Mouse (Mus musculus): Measurements from ENCODE around the gene Cadm3.

Gene Cadm3

GRCm38 (mm10) chr1:173357799-173358198 is 9.7 kb downstream of the Cadm3 start:
- no peak for DNase-seq

- no peak for DNase-seq
Observed at GRCm38 (mm10) chr1:173356699-173357098, 10.8 kb downstream of the Cadm3 start.

GRCm38 (mm10) chr1:173355107-173355846 is 12.2 kb downstream of the Cadm3 start:
- no peak for DNase-seq

- DNase-seq, result no peak
Observed at GRCm38 (mm10) chr1:173350372-173350957, 17.0 kb downstream of the Cadm3 start, which contains the start of gene Aim2. Aim2 (plus strand) TSS chr1:173350879.

GRCm38 (mm10) chr1:173349946-173350345 is 17.5 kb downstream of the Cadm3 start:
- DNase-seq, result peak in 1 of 2 experiments; percentile 15

GRCm38 (mm10) chr1:173349192-173349591 is 18.3 kb downstream of the Cadm3 start:
- DNase-seq, result no peak

- DNase-seq, result no peak
Observed at GRCm38 (mm10) chr1:173348527-173348926, 19.0 kb downstream of the Cadm3 start.

GRCm38 (mm10) chr1:173345112-173345511 is 22.4 kb downstream of the Cadm3 start:
- DNase-seq, result no peak

GRCm38 (mm10) chr1:173343934-173344333 is 23.6 kb downstream of the Cadm3 start:
- no peak for DNase-seq

GRCm38 (mm10) chr1:173342425-173342824 is 25.1 kb downstream of the Cadm3 start:
- DNase-seq, result no peak

- peak; percentile 11 to 59 for DNase-seq
Observed at GRCm38 (mm10) chr1:173339543-173339942, 28.0 kb downstream of the Cadm3 start.

- no peak for DNase-seq
Observed at GRCm38 (mm10) chr1:173337008-173337407, 30.5 kb downstream of the Cadm3 start.

GRCm38 (mm10) chr1:173335903-173336302 is 31.6 kb downstream of the Cadm3 start:
- no peak for DNase-seq

GRCm38 (mm10) chr1:173333312-173334253 is 33.9 kb downstream of the Cadm3 start, which contains the start of gene Ackr1:
Ackr1 (minus strand) TSS chr1:173333750.
- no peak for DNase-seq

- DNase-seq, result no peak
Observed at GRCm38 (mm10) chr1:173332418-173332817, 35.1 kb downstream of the Cadm3 start.

- no peak for DNase-seq
Observed at GRCm38 (mm10) chr1:173329743-173330142, 37.8 kb downstream of the Cadm3 start.

GRCm38 (mm10) chr1:173329185-173329584 is 38.3 kb downstream of the Cadm3 start:
- no peak for DNase-seq

GRCm38 (mm10) chr1:173328446-173328845 is 39.0 kb downstream of the Cadm3 start:
- DNase-seq, result no peak

GRCm38 (mm10) chr1:173326552-173326951 is 40.9 kb downstream of the Cadm3 start:
- DNase-seq, result no peak

- no peak for DNase-seq
Observed at GRCm38 (mm10) chr1:173325395-173325794, 42.1 kb downstream of the Cadm3 start.

- no peak for DNase-seq
Observed at GRCm38 (mm10) chr1:173324961-173325360, 42.5 kb downstream of the Cadm3 start.

GRCm38 (mm10) chr1:173323839-173324585 is 43.5 kb downstream of the Cadm3 start:
- peak in 1 of 2 experiments; percentile 15 for DNase-seq

Measured in kidney, adult 8-10 months (tissue).